Mouse (Mus musculus): ENCODE data around the gene Heatr3. TPM values are rescaled to one million over a fixed set of nuclear protein-coding genes. Genes with fewer than 3 reads are reported as not detected.

Gene Heatr3
- 40.9 and 41.6 TPM in 2 replicates for polyA plus RNA-seq (2015; fragmentation: Nextera tagmentation; extraction: Ambion mirVana)

- Histone ChIP-seq H3K27ac (peak within 1 kb of the TSS; percentile 93), H3K9me3 (no peaks in the 10 kb centered on the region), H3K4me3 (peak within 1 kb of the TSS; percentile 63), H3K9ac (peak within 1 kb of the TSS; percentile 65), H3K4me1 (peaks cover 23% of the 10 kb centered on the region), H3K4me2 (peak within 1 kb of the TSS; percentile 79), H3K36me3 (replicated peaks) (peaks cover 28% of the 10 kb centered on the region), H3K27me3 (replicated peaks) (no peaks in the 10 kb centered on the region)
- peak; percentile 98 for ATAC-seq (replicated peaks)
- under 1% methylated on average over 79 of the region's 79 CpGs for WGBS
These were observed at the start of gene Heatr3 for GRCm38 (mm10) chr8:88137748-88138484. Gene Heatr3 (plus strand): TSS chr8:88137855.

GRCm38 (mm10) chr8:88088006-88088405 is 49.6 kb upstream of the Heatr3 start:
- no peak overlapping the region for H3K4me2 ChIP-seq
- no peak overlapping the region for H3K4me3 ChIP-seq
- H3K27me3 ChIP-seq (replicated peaks): no peaks in the 10 kb centered on the region
- no peaks in the 10 kb centered on the region for H3K9me3 ChIP-seq
- no peak overlapping the region for H3K27ac ChIP-seq
- H3K4me1 ChIP-seq: no peaks in the 10 kb centered on the region
- no peak for ATAC-seq (replicated peaks)
- H3K9ac ChIP-seq: no peak overlapping the region
- no peaks in the 10 kb centered on the region for H3K36me3 ChIP-seq (replicated peaks)

DNA sequence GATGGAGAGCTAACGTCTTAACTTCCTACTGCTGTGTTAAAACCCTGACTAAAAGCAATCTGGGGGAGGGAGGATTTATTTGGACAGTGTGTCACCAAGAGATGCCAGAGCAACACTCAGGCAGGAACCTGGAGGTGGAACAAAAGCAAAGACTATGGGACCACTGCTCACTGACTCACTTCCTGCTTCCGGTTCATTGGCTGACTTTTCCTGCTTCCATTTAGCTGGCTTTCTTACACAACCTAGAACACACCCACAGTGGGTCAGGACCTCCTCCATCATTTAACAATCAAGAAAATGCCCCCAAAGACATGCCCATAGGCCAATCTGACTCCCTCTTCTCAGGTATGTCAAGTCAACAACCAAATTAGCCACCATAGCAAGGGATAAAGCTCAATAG is 46.0 kb upstream of the Heatr3 start:
- Histone ChIP-seq H3K27me3 (replicated peaks) (no peaks in the 10 kb centered on the region), H3K4me2 (no peak overlapping the region), H3K9ac (no peak overlapping the region), H3K27ac (no peak overlapping the region), H3K4me3 (no peak overlapping the region), H3K4me1 (no peaks in the 10 kb centered on the region), H3K36me3 (replicated peaks) (no peaks in the 10 kb centered on the region), H3K9me3 (no peaks in the 10 kb centered on the region)
- 88% methylated on average over 2 of the region's 2 CpGs for WGBS
- no peak for ATAC-seq (replicated peaks)

DNA sequence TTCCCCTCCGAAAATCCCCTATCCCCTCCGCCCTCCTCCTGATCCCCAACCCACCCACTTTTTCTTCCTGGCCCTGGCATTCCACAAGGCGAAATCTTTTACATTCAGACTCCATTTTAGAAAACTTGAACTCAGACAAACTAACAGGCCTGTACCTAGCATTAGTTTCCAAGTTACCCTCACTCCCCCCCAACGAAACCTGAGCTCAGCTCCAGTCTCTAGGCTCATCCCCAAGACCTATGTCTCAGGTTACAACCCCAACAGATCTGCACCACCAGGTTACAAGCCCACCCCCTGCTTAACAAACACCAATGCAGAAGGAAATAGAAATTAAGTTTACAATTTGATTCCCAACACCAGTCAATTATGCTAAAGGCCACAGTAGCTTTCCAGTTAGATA is 44.3 kb upstream of the Heatr3 start:
- 68% methylated on average over 4 of the region's 4 CpGs for WGBS
- no peak overlapping the region for H3K27ac ChIP-seq

GRCm38 (mm10) chr8:88098856-88099255 is 38.8 kb upstream of the Heatr3 start:
- no peak overlapping the region for H3K4me2 ChIP-seq
- no peak for ATAC-seq (replicated peaks)

More for the DNA sequence above, 44.3 kb upstream of the Heatr3 start:
- ATAC-seq (replicated peaks): no peak
- H3K27me3 ChIP-seq (replicated peaks): no peaks in the 10 kb centered on the region
- H3K9ac ChIP-seq: no peak overlapping the region
- no peaks in the 10 kb centered on the region for H3K36me3 ChIP-seq (replicated peaks)
- no peaks in the 10 kb centered on the region for H3K4me1 ChIP-seq
- no peak overlapping the region for H3K4me2 ChIP-seq
- H3K9me3 ChIP-seq: no peaks in the 10 kb centered on the region
- H3K4me3 ChIP-seq: no peak overlapping the region

GRCm38 (mm10) chr8:88099526-88099925 is 38.1 kb upstream of the Heatr3 start:
- Histone ChIP-seq H3K36me3 (replicated peaks) (no peaks in the 10 kb centered on the region), H3K4me1 (no peaks in the 10 kb centered on the region), H3K27ac (no peak overlapping the region), H3K9ac (no peak overlapping the region), H3K4me2 (no peak overlapping the region), H3K4me3 (no peak overlapping the region), H3K9me3 (no peaks in the 10 kb centered on the region), H3K27me3 (replicated peaks) (no peaks in the 10 kb centered on the region)
- no peak for ATAC-seq (replicated peaks)
- 0% methylated on average over 1 of the region's 1 CpGs for WGBS

More at GRCm38 (mm10) chr8:88098856-88099255, 38.8 kb upstream of the Heatr3 start:
- no peaks in the 10 kb centered on the region for H3K27me3 ChIP-seq (replicated peaks)
- 87% methylated on average over 4 of the region's 4 CpGs for WGBS
- no peak overlapping the region for H3K9ac ChIP-seq
- H3K27ac ChIP-seq: no peak overlapping the region
- H3K36me3 ChIP-seq (replicated peaks): no peaks in the 10 kb centered on the region
- no peaks in the 10 kb centered on the region for H3K9me3 ChIP-seq
- H3K4me3 ChIP-seq: no peak overlapping the region
- no peaks in the 10 kb centered on the region for H3K4me1 ChIP-seq

DNA sequence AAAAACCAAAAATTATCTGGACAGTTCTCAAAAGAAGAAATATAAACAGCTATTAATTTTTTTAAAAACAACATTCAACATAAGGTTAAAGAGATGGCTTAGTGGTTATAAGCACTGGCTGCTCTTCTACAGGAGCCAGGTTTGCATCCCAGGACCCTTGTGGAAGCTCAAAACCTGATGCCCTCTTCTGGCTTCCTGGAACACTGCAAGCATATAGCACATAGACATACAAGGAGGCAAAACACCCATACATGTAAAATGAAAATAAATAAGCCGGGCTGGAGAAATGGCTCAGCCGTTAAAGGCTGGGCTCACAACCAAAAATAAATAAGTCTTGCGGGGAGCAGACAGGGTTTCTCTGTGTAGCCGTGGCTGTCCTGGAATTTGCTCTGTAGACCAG is 28.4 kb upstream of the Heatr3 start:
- no peak overlapping the region for H3K27ac ChIP-seq
- H3K9ac ChIP-seq: no peak overlapping the region
- no peaks in the 10 kb centered on the region for H3K36me3 ChIP-seq (replicated peaks)
- ATAC-seq (replicated peaks): no peak
- no peak overlapping the region for H3K4me3 ChIP-seq
- 93% methylated on average over 4 of the region's 4 CpGs for WGBS
- H3K4me2 ChIP-seq: no peak overlapping the region
- H3K4me1 ChIP-seq: no peaks in the 10 kb centered on the region
- no peaks in the 10 kb centered on the region for H3K9me3 ChIP-seq
- no peaks in the 10 kb centered on the region for H3K27me3 ChIP-seq (replicated peaks)

- H3K4me1 ChIP-seq: peaks cover 13% of the 10 kb centered on the region
- peak within 1 kb of the TSS; percentile 69 for H3K4me2 ChIP-seq
- H3K27ac ChIP-seq: peak within 1 kb of the TSS; percentile 79
- no peaks in the 10 kb centered on the region for H3K9me3 ChIP-seq
- H3K4me3 ChIP-seq: peak within 1 kb of the TSS; percentile 97
- H3K27me3 ChIP-seq (replicated peaks): no peaks in the 10 kb centered on the region
- peaks cover 12% of the 10 kb centered on the region; the same call in 1 of the 2 replicates for H3K36me3 ChIP-seq (replicated peaks)
- ATAC-seq (replicated peaks): peak; percentile 100
- peak within 1 kb of the TSS; percentile 92 for H3K9ac ChIP-seq
- WGBS: under 1% methylated on average over 44 of the region's 49 CpGs
These were observed 19.1 kb upstream of the Heatr3 start, which contains the start of gene Cnep1r1 for GRCm38 (mm10) chr8:88118456-88119036. Gene Cnep1r1 (plus strand): TSS chr8:88118769.

GRCm38 (mm10) chr8:88119076-88119475 is 18.6 kb upstream of the Heatr3 start:
- Histone ChIP-seq H3K4me1 (peaks cover 13% of the 10 kb centered on the region), H3K9ac (peak overlapping the region; percentile 92), H3K36me3 (replicated peaks) (peaks cover 13% of the 10 kb centered on the region; the same call in 1 of the 2 replicates), H3K27me3 (replicated peaks) (no peaks in the 10 kb centered on the region), H3K9me3 (no peaks in the 10 kb centered on the region), H3K4me3 (peak overlapping the region; percentile 97), H3K4me2 (peak overlapping the region; percentile 69), H3K27ac (peak overlapping the region; percentile 79; the same call in 1 of the 2 replicates)
- 1% methylated on average over 11 of the region's 11 CpGs for WGBS
- peak; percentile 75; the same call in 1 of the 2 replicates for ATAC-seq (replicated peaks)

GRCm38 (mm10) chr8:88124850-88125249 is 12.8 kb upstream of the Heatr3 start:
- Histone ChIP-seq H3K27me3 (replicated peaks) (no peaks in the 10 kb centered on the region), H3K36me3 (replicated peaks) (peaks cover 20% of the 10 kb centered on the region; the same call in 1 of the 2 replicates), H3K9me3 (no peaks in the 10 kb centered on the region), H3K4me1 (peaks cover 6% of the 10 kb centered on the region), H3K4me2 (no peak overlapping the region), H3K9ac (no peak overlapping the region), H3K27ac (no peak overlapping the region), H3K4me3 (no peak overlapping the region)
- no peak for ATAC-seq (replicated peaks)
- WGBS: 94% methylated on average over 2 of the region's 2 CpGs

GRCm38 (mm10) chr8:88129397-88129796 is 8.3 kb upstream of the Heatr3 start:
- no peak overlapping the region for H3K9ac ChIP-seq
- no peak overlapping the region for H3K27ac ChIP-seq
- WGBS: 94% methylated on average over 4 of the region's 4 CpGs
- no peak for ATAC-seq (replicated peaks)
- no peaks in the 10 kb centered on the region for H3K27me3 ChIP-seq (replicated peaks)
- H3K36me3 ChIP-seq (replicated peaks): peaks cover 15% of the 10 kb centered on the region; the same call in 1 of the 2 replicates
- H3K4me1 ChIP-seq: no peaks in the 10 kb centered on the region
- H3K4me3 ChIP-seq: no peak overlapping the region
- no peak overlapping the region for H3K4me2 ChIP-seq
- H3K9me3 ChIP-seq: no peaks in the 10 kb centered on the region

DNA sequence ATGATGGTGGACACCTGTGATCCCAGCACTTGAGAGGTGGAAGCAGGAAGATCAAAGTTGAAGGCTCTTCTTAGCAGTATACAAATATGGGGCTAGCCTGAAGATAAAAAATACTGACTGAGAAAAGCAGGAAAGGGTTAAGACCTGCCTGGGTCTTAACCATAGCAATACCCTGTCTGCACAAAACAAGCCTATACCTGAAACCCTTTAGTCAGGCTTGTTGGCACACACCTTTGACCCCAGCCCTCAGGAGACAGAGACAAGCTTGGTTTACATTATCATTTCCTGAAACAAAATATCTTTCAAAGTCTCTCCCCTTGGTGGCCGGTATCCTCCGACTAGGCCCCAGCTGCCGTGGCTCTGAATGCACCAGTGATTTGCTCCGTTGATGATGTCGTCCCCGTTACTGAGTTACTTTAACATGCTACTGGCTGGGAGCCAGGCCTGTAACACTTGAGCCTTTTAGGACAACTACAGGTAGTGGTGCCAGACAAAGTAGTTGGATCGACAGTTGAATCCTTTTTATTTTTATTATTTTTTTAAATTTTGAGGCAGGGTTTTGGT is 6.8 kb upstream of the Heatr3 start:
- Histone ChIP-seq H3K9me3 (no peaks in the 10 kb centered on the region), H3K36me3 (replicated peaks) (peaks cover 15% of the 10 kb centered on the region; the same call in 1 of the 2 replicates)
- ATAC-seq (replicated peaks): no peak

More for the DNA sequence above, 6.8 kb upstream of the Heatr3 start:
- Histone ChIP-seq H3K9ac (no peak overlapping the region), H3K4me3 (no peak overlapping the region), H3K4me2 (no peak overlapping the region), H3K27ac (no peak overlapping the region), H3K4me1 (no peaks in the 10 kb centered on the region), H3K27me3 (replicated peaks) (no peaks in the 10 kb centered on the region)
- WGBS: 74% methylated on average over 7 of the region's 7 CpGs
